Mouse (Mus musculus) forebrain, embryonic 11.5 days (tissue): ENCODE measurements at regions not wholly inside any gene's neighbourhood (a gene's known extent, or its start where the extent isn't known, plus 50 kb on each side); places are given as distances from the start of the nearest gene placed in this dataset.
"Not testable (repeated sequence)": the region's sequence is repeated elsewhere in the genome, so short reads cannot be mapped to it uniquely, and the experiment has no call there.

Source experiments
- ATAC-seq: fragments of 200-750 bp; cut with Nextera tagmentation; replicated peaks from 2 replicates; pipeline ENCODE4 v1.8.0; 2017; ENCODE audit warnings: moderate TSS enrichment; ENCODE audit not compliant: low FRiP score
- DNase-seq: peaks from one replicate; pipeline ENCODE4 v3.0.0-alpha.2; 2017; ENCODE audit warnings: low spot score
- H3K27ac ChIP-seq: fragments of 300-500 bp; sonication (generic); 2 replicates; pipeline ENCODE4 v1.5.1; 2014; ENCODE audit warnings: low read depth, low read length
- H3K27me3 ChIP-seq: fragments of 300-500 bp; sonication (generic); 2 replicates; pipeline ENCODE4 v1.6.1; 2014; ENCODE audit warnings: mild to moderate bottlenecking, low read length, mixed read lengths; ENCODE audit not compliant: control insufficient read depth, insufficient read depth
- H3K36me3 ChIP-seq: fragments of 300-500 bp; sonication (generic); 2 replicates; pipeline ENCODE4 v1.6.1; 2014; ENCODE audit warnings: mild to moderate bottlenecking, low read length, moderate library complexity, mixed read lengths; ENCODE audit not compliant: control insufficient read depth, insufficient read depth
- H3K4me1 ChIP-seq: fragments of 300-500 bp; sonication (generic); replicated peaks from 2 replicates; pipeline ENCODE4 v1.6.1; 2014; ENCODE audit warnings: low read length, mixed read lengths; ENCODE audit not compliant: control insufficient read depth, insufficient read depth
- H3K4me2 ChIP-seq: fragments of 300-500 bp; sonication (generic); 2 replicates; pipeline ENCODE4 v1.6.1; 2014; ENCODE audit warnings: low read depth, mild to moderate bottlenecking, low read length, moderate library complexity, mixed read lengths; ENCODE audit not compliant: severe bottlenecking
- H3K4me3 ChIP-seq: fragments of 300-500 bp; sonication (generic); 2 replicates; pipeline ENCODE4 v1.5.1; 2014; ENCODE audit warnings: low read depth, low read length
- H3K9ac ChIP-seq: fragments of 300-500 bp; sonication (generic); 2 replicates; pipeline ENCODE4 v1.6.1; 2014; ENCODE audit warnings: low read length
- H3K9me3 ChIP-seq: fragments of 300-500 bp; sonication (generic); 2 replicates; pipeline ENCODE4 v1.6.1; 2016; ENCODE audit warnings: low read length, mixed read lengths; ENCODE audit not compliant: control insufficient read depth
- WGBS: fragments of 180-500 bp; shearing (Covaris S2); extraction: QIAGEN DNeasy Blood & Tissue Kit; methylation state at CpG from one replicate; pipeline ENCODE4 v1.1.7; 2014; 5-methylcytosine and 5-hydroxymethylcytosine counted together

DNA sequence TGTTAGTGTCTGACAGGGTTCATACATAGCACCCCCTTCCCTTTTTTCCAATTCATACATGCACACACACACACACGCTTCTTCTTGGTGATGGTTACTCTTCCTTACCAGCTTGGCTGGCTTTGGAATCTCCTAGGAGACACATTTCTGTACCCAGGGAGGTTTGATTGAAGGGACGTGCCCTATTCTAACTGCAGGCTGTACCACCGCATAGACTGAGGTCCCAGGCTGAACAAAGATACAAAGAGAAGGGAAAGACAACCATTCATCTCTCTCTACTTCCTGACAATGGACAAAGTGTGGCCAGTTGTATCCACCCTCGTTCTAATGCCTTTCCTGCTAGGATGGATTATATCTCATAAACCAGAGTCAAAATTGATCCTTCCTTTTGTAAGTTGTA is 100.0 kb downstream of the Raet1d start:
- WGBS, result 56% methylated on average over 4 of the region's 4 CpGs
- not testable (repeated sequence) for H3K27me3 ChIP-seq, H3K36me3 ChIP-seq, H3K4me2 ChIP-seq, DNase-seq, H3K4me3 ChIP-seq, H3K9me3 ChIP-seq, ATAC-seq, H3K9ac ChIP-seq, H3K4me1 ChIP-seq
- H3K27ac ChIP-seq, result 0 out of 2 replicates have a peak overlapping the region, but pooled peaks have one; percentile 7

DNA sequence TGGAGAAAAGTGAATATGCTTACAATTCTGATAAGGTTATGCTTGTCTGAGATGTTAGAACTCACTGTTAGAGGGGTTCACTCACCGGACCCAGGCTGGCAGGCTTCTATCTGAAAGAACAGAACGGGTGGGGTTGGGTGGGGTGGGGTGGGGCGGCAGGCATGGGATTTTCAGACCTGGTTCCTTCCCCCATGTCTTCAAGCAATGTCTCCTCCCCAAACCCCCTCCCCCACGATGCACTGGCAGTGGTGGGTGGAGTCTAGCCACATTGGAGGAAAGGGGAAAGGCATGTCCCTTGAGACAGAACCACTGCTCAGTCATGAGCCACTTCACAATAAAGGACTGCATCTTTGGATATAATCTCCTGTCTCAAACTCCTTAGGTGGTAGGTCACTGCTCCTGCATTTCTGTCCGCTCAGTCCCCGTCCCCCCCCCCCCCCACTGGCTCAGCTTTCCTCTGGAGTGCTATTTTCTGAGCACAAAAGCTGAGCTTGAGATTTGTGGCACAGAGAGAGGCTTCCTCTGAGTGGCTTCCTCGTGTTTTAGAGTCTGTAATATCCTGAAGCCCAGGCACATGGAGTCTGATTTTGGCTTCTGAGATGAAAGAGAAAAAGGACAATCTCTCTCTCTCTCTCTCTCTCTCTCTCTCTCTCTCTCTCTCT is 100.6 kb downstream of the Raet1d start:
- peak; percentile 64 for DNase-seq
- H3K4me3 ChIP-seq, H3K36me3 ChIP-seq, H3K9me3 ChIP-seq, H3K9ac ChIP-seq, H3K4me1 ChIP-seq, H3K27me3 ChIP-seq: not testable (repeated sequence)
- Histone ChIP-seq H3K27ac (0 out of 2 replicates have a peak overlapping the region, but pooled peaks have one; percentile 12), H3K4me2 (0 out of 2 replicates have a peak overlapping the region, but pooled peaks have one; percentile 15)
- peak; percentile 92 for ATAC-seq
- 9% methylated on average over 7 of the region's 7 CpGs for WGBS

DNA sequence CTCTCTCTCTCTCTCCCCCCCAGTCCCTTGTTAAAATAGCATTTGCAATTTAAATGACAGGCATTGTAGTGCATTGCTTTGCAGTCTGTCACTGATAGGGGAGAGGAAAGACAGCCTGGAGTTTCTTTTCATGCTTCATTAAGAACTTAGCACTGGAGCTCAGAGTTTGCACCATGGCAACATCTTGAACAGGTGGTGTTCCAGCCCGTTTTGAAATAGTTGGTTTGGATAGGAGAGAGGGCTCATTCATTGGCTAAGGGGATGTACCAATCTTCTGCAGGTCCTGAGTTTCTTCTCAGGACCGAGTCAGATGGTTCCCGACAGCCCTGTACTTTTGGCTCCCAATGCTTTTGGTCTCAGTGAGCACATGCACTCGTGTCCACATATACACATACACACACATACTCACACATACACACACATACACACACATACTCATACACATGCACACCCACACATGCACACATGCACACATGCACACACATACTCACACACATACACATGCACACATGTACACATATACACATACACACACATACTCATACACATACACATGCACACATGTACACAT is 101.2 kb downstream of the Raet1d start:
- not testable (repeated sequence) for DNase-seq, H3K9ac ChIP-seq, H3K9me3 ChIP-seq, H3K27me3 ChIP-seq, H3K4me3 ChIP-seq, H3K4me1 ChIP-seq, H3K36me3 ChIP-seq, H3K4me2 ChIP-seq
- peak overlapping the region; percentile 28; the same call in 1 of the 2 replicates for H3K27ac ChIP-seq
- WGBS, result 24% methylated on average over 4 of the region's 4 CpGs
- peak; percentile 84 for ATAC-seq

DNA sequence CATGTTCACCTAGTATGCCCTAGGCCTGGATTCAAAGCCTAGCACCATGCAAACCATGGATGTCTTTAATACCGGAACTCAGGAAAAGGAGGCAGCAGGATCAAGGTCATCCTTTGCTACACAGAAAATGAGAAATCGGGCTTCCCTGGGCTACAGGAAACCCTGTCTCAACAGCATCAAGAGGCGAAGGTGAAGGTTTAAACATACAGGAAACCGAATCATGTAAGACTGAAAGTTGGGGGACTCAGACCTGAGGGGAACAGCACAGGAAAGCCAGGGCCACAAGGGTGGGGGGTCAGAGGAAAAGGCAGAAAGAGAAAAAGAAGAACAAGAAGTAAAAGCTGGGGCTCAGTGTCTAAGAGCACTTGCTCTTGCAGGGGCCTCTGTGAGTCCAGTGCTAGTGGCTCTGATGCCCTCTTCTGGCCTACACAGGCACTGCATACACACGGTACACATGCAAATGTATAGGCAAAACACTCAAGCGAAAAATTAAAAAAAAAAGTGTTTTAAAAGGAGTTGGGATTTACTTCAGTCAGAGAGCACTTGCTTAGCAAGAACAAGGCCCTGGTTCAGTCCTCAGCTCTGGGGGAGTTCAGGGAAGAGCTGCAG is 111.5 kb downstream of the Raet1d start:
- 96% methylated on average over 6 of the region's 6 CpGs for WGBS
- DNase-seq, ATAC-seq: not testable (repeated sequence)

DNA sequence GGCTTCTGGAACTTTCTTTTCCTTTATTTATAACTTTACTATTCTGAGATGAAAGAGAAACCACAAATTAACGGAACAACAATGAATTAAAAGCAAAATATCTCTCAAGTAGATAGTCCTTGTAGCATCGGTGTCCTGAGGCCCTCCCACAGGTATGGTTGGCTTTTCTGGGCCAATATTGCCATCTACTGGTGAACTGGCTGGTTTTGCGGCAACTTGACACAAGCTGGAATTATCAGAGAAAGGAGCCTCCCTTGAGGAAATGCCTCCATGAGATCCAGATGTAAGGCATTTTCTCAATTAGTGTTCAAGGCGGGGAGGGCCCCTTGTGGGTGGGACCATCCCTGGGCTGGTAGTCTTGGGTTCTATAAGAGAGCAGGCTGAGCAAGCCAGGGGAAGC is 119.5 kb downstream of the Raet1d start:
- not testable (repeated sequence) for H3K9me3 ChIP-seq, H3K4me2 ChIP-seq, H3K36me3 ChIP-seq, H3K4me3 ChIP-seq, H3K9ac ChIP-seq, H3K27ac ChIP-seq, H3K27me3 ChIP-seq, H3K4me1 ChIP-seq
- WGBS, result 3% methylated on average over 4 of the region's 4 CpGs
- ATAC-seq (0 out of 2 replicates have a peak, but pooled peaks have one; percentile 69), DNase-seq (peak; percentile 80)

More for the DNA sequence above, 111.5 kb downstream of the Raet1d start:
- not testable (repeated sequence) for H3K4me1 ChIP-seq, H3K9ac ChIP-seq, H3K4me3 ChIP-seq, H3K9me3 ChIP-seq, H3K27me3 ChIP-seq, H3K36me3 ChIP-seq, H3K4me2 ChIP-seq, H3K27ac ChIP-seq

DNA sequence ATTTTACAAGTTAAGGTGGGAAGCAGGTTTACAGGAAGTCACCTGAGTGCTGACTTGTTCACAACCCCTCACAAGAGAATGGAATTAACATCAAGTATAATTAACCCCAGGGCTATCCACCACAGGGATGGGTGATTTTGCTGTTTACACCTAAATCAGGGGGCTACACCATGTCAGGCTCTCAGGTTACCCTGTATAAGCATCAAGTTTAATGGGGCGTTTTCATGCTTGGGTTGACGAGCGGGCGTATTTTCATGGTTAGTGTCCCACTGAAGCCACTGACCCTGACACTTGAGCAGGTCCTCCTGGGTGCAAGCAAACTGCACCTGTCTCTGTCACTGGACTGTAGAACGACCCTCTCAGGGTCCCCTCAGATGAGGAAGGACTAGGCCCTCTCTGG is 126.7 kb downstream of the Raet1d start:
- not testable (repeated sequence) for H3K9me3 ChIP-seq, H3K4me3 ChIP-seq, H3K27me3 ChIP-seq, ATAC-seq, H3K4me2 ChIP-seq, H3K4me1 ChIP-seq, H3K27ac ChIP-seq, H3K36me3 ChIP-seq, H3K9ac ChIP-seq, DNase-seq
- 86% methylated on average over 5 of the region's 5 CpGs for WGBS

DNA sequence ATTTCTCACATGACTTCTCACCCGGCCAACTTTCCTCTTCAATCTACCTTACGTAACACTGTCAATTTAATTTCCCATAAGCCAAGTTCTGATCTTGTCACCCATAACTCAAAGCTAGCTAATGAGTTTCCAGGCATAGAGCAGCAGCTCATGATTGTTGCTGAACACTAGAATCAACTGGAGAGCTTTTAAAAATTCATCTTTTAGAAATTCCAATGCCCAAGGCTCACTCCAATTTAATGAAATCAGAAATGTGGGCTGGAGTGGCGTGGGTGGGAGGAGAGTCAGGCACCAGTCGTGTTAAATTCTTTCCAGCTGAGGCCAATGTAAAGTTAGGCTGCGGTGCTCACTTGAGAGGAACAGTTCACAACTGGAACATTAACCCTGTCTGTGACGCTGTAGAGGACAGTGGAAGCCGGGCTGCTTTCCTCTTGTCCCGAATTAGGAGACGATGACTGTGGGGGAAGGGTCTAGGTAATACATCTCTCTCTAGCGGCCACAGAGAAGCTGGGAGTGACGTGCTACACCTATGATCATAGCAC is 131.5 kb downstream of the Raet1d start:
- H3K4me3 ChIP-seq, H3K36me3 ChIP-seq, ATAC-seq, H3K9ac ChIP-seq, H3K9me3 ChIP-seq, H3K27ac ChIP-seq, H3K4me1 ChIP-seq, DNase-seq, H3K27me3 ChIP-seq, H3K4me2 ChIP-seq: not testable (repeated sequence)
- 77% methylated on average over 10 of the region's 11 CpGs for WGBS

DNA sequence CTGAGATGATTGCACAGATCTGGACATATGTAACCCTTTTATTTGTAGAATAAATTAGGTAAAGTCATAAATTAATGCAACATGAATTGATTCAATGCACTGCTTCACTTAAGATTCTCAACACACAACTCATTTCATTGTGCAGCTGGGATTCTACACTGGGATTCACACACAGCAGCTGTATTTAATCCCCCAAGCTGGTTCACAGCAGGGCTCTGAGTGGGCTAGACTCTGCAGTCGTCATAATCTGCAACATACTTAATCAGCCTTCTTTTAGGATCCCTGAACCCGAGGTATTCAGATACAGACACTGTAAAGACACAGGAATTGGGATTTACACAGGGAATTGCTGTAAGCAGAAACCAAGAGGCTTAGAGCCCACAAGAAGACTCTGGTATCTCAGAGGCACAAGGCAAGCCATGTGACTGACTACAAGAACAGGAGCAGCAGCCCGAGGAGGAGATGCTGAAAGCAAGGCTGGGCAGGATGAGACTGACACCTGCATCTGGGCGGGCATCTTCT is 135.7 kb downstream of the Raet1d start:
- ATAC-seq, result no peak
- no peaks in the 10 kb centered on the region for H3K27me3 ChIP-seq
- no peak overlapping the region for H3K27ac ChIP-seq
- no peak overlapping the region for H3K4me2 ChIP-seq
- no peak overlapping the region for H3K4me3 ChIP-seq
- WGBS, result 44% methylated on average over 4 of the region's 4 CpGs
- H3K9me3 ChIP-seq, result no peaks in the 10 kb centered on the region
- DNase-seq, result no peak
- no peaks in the 10 kb centered on the region for H3K4me1 ChIP-seq
- no peak overlapping the region for H3K9ac ChIP-seq
- H3K36me3 ChIP-seq, result no peaks in the 10 kb centered on the region
